Comparison of ENCODE assay signal across 30 mouse cellular contexts in the genomic region with DNA sequence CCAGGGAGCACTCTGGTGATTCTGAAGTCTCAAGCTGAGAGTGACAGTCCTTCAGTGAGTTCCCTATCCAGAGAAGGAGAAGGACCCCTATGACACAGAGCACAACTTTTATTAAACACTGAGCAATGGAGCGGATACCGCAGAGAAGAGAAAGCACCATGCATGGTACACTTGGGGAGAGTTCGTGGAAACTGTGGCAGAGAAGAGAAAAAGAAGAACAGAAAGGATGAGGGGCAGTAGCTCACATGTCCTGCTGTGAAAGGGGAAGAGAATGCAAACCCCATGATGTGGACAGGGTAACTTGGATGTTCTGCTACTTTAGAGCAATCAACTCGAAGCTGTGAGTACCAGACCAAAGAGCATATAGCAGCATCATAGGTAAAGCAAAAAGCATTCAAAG. TPM values are rescaled to one million over a fixed set of nuclear protein-coding genes. Genes with fewer than 3 reads are reported as not detected.
DNase-seq lines count a peak whose midpoint lies in the region; ATAC-seq and TF ChIP-seq lines count a peak whose summit lies in the region.
"Had no signal": no experiment of that assay in that cellular context is flagged by ENCODE, and none has a peak within 500 bp of the region (broad histone marks: within the 10 kb centered on the region; RNA-seq: fewer than 3 reads in every experiment).

No protein-coding gene starts in this region.

- peak; percentile 68 for ATAC-seq in megakaryocyte, adult 5-6 weeks (ENCODE audit: poor library complexity, severe bottlenecking)
- ATAC-seq: forebrain, embryonic 14.5 days; inflammation-experienced regulatory T-cells, adult 6 months had no signal

- H3K27ac ChIP-seq in spleen, adult 2 months (ENCODE audit: insufficient read depth, low read length): peak overlapping the region; percentile 43; the same call in 1 of the 2 replicates
- no peak overlapping the region for H3K27ac ChIP-seq in thymus, adult 2 months (ENCODE audit: control insufficient read depth, insufficient read depth, low read length)
- H3K27ac ChIP-seq: gastrocnemius, adult 2 months; hindbrain, embryonic 10.5 days; hindbrain, embryonic 15.5 days; kidney, postnatal 0 days; limb, embryonic 10.5 days; limb, embryonic 15.5 days; liver, embryonic 13.5 days; neural tube, embryonic 15.5 days had no signal

- H3K4me3 ChIP-seq in spleen, adult 2 months (ENCODE audit: extremely low read depth, insufficient read depth, insufficient read length): no peak overlapping the region
- no peak overlapping the region for H3K4me3 ChIP-seq in thymus, adult 2 months (ENCODE audit: control insufficient read depth, insufficient read depth, low read length)
- H3K4me3 ChIP-seq: gastrocnemius, adult 2 months; hindbrain, embryonic 10.5 days; hindbrain, embryonic 15.5 days; limb, embryonic 10.5 days; limb, embryonic 15.5 days; liver, embryonic 13.5 days; neural tube, embryonic 15.5 days had no signal

- peak; percentile 26 to 55 for DNase-seq in spleen, adult 2 months (ENCODE audit: low read depth in 1 of 2, low spot score in 2 of 2)
- no peak for DNase-seq in spleen, adult 12 weeks (ENCODE audit: low spot score)
- peak; percentile 23 for DNase-seq in brain, adult 2 months (ENCODE audit: low read depth, low spot score)
- no peak for DNase-seq in adrenal gland, postnatal 36 days
- DNase-seq in frontal cortex, postnatal 14 days (ENCODE audit: low spot score in 2 of 2): no peak
- DNase-seq in thymus, adult 2 months: no peak
- DNase-seq: adrenal gland, postnatal 10 days; cerebellum, adult 2 months; cerebellum, postnatal 25 days; gastrocnemius, adult 2 months; gastrocnemius, postnatal 36 days; heart, postnatal 14 days; kidney, adult 2 months; kidney, postnatal 4 days; liver, embryonic 13.5 days; lung, adult 18-20 months; midbrain, embryonic 14.5 days; right cerebral cortex, postnatal 25 days; thymus, postnatal 25 days had no signal

- no peaks in the 10 kb centered on the region for H3K27me3 ChIP-seq in spleen, adult 2 months (ENCODE audit: control insufficient read depth, insufficient read depth, low read length)
- H3K27me3 ChIP-seq in thymus, adult 2 months (ENCODE audit: control insufficient read depth, insufficient read depth, low read length): no peaks in the 10 kb centered on the region
- H3K27me3 ChIP-seq: hindbrain, embryonic 15.5 days; limb, embryonic 15.5 days; liver, embryonic 13.5 days; neural tube, embryonic 15.5 days had no signal

- 32% methylated on average over 4 of the region's 4 CpGs for WGBS in spleen, adult 2 months
- 73% methylated on average over 4 of the region's 4 CpGs for WGBS in thymus, adult 2 months

- H3K36me3 ChIP-seq in spleen, adult 2 months (ENCODE audit: control insufficient read depth, insufficient read depth, low read length): no peaks in the 10 kb centered on the region
- H3K36me3 ChIP-seq in thymus, adult 2 months (ENCODE audit: control insufficient read depth, insufficient read depth, low read length): no peaks in the 10 kb centered on the region
- H3K36me3 ChIP-seq: G1E; hindbrain, embryonic 10.5 days; hindbrain, embryonic 15.5 days; limb, embryonic 10.5 days; limb, embryonic 15.5 days; liver, embryonic 13.5 days; neural tube, embryonic 15.5 days had no signal

- peaks cover 14% of the 10 kb centered on the region; the same call in 1 of the 2 replicates for H3K4me1 ChIP-seq in spleen, adult 2 months (ENCODE audit: control insufficient read depth, insufficient read depth, insufficient read length)
- no peaks in the 10 kb centered on the region for H3K4me1 ChIP-seq in thymus, adult 2 months (replicated peaks; ENCODE audit: control insufficient read depth, insufficient read depth, low read length)
- H3K4me1 ChIP-seq: hindbrain, embryonic 10.5 days; hindbrain, embryonic 15.5 days; limb, embryonic 10.5 days; limb, embryonic 15.5 days; liver, embryonic 13.5 days; neural tube, embryonic 15.5 days had no signal

- TF ChIP-seq CTCF in spleen, adult 2 months (IDR thresholded peaks at IDR 0.05; ENCODE audit: extremely low read depth, insufficient read depth, insufficient read length, insufficient replicate concordance): no peak
- TF ChIP-seq CTCF in thymus, adult 2 months (IDR thresholded peaks at IDR 0.05; ENCODE audit: borderline replicate concordance, control insufficient read depth, extremely low read depth, insufficient read depth, low read length, poor library complexity): no peak

- TF ChIP-seq POLR2A in spleen, adult 2 months (IDR thresholded peaks at IDR 0.05; ENCODE audit: low read depth, low read length): no peak
- no peak for TF ChIP-seq POLR2A in thymus, adult 2 months (IDR thresholded peaks at IDR 0.05; ENCODE audit: control insufficient read depth, extremely low read depth, insufficient read depth, low read length, poor library complexity)

RNA-seq across cellular contexts. Expression of gene Ly86, which starts 14.0 kb away (rescaled TPM):
- 44.8 and 49.3 TPM in 2 replicates for polyA plus RNA-seq in spleen, adult 2 months (2012; rRNA removed)
- 497 and 530 TPM in 2 replicates for total RNA-seq in megakaryocyte, adult 5-6 weeks (2015)
- 408 and 439 TPM in 2 replicates for total RNA-seq in megakaryocyte, adult 5-6 weeks (2017)
- total RNA-seq in adrenal gland, postnatal 36 days (2021): 1 to 10 TPM; 4.2 to 5.4 TPM
- 14.2 and 14.4 TPM in 2 replicates for polyA plus RNA-seq in thymus, adult 2 months (2012; rRNA removed)
- polyA plus RNA-seq: C2C12, G1E had no signal

Comparison
In these comparisons a context has a peak if more than half of its experiments do, and no peak if none do; other contexts are left out.
1. DNase-seq: peak in spleen, adult 2 months (2 of 2) and brain, adult 2 months (single experiment); none in spleen, adult 12 weeks (single experiment), adrenal gland, postnatal 36 days (0 of 2), frontal cortex, postnatal 14 days (0 of 2) and thymus, adult 2 months (single experiment).
2. RNA of gene Ly86, which starts 14.0 kb away (total RNA-seq): 408 to 530 TPM in megakaryocyte, adult 5-6 weeks; 4.2 to 5.4 TPM in adrenal gland, postnatal 36 days; every median in the first group is over 10 times any median in the second.